Mouse (Mus musculus) MEL (cell line): ENCODE measurements around the gene Slc44a5. TPM values are rescaled to one million over a fixed set of nuclear protein-coding genes. Genes with fewer than 3 reads are reported as not detected.

Experiments used
- DNase-seq: peaks from one replicate; pipeline ENCODE4 v3.0.0; 2011; ENCODE audit warnings: low read depth, low spot score
- H3K27ac ChIP-seq: 2 replicates; pipeline ENCODE4 v1.5.1; 2012; ENCODE audit warnings: low read depth, mild to moderate bottlenecking, control low read depth, low read length, moderate library complexity; ENCODE audit not compliant: control insufficient read depth
- H3K27me3 ChIP-seq, 2 experiments: fragments of 150-350 bp in 1 of 2; sonication (generic) in 1 of 2; 2 replicates each; pipeline ENCODE4 v1.6.1; 2012; ENCODE audit warnings: low read length in 2 of 2, mild to moderate bottlenecking in 2 of 2, improper control_type of control experiment in 1 of 2, moderate library complexity in 1 of 2; ENCODE audit not compliant: insufficient read depth in 2 of 2, control insufficient read depth in 1 of 2
- H3K36me3 ChIP-seq, 2 experiments: 2 replicates each; pipeline ENCODE4 v1.6.1; 2012 to 2014; ENCODE audit warnings: low read length in 2 of 2, improper control_type of control experiment in 1 of 2, inconsistent platforms in 1 of 2, mild to moderate bottlenecking in 1 of 2; ENCODE audit not compliant: insufficient read depth in 2 of 2, control insufficient read depth in 1 of 2
- H3K4me1 ChIP-seq, 2 experiments: fragments of 150-350 bp in 1 of 2; sonication (generic) in 1 of 2; 2 replicates each; pipeline ENCODE4 v1.6.1; 2012; ENCODE audit warnings: low read length in 2 of 2, improper control_type of control experiment in 1 of 2, mild to moderate bottlenecking in 1 of 2; ENCODE audit not compliant: insufficient read depth in 2 of 2, control insufficient read depth in 1 of 2
- H3K4me3 ChIP-seq, 2 experiments: fragments of 150-350 bp in 1 of 2; sonication (generic) in 1 of 2; 2 replicates each; pipeline ENCODE4 v1.5.1; 2012; ENCODE audit warnings: low read depth in 2 of 2, low read length in 2 of 2, mild to moderate bottlenecking in 2 of 2, moderate library complexity in 2 of 2, control low read depth in 1 of 2, improper control_type of control experiment in 1 of 2; ENCODE audit not compliant: control insufficient read depth in 1 of 2, insufficient read depth in 1 of 2
- H3K79me2 ChIP-seq: 2 replicates; pipeline ENCODE4 v1.6.1; 2012; ENCODE audit warnings: mild to moderate bottlenecking, low read length, moderate library complexity; ENCODE audit not compliant: control insufficient read depth, poor library complexity, insufficient read depth
- H3K9ac ChIP-seq: 2 replicates; pipeline ENCODE4 v1.6.1; 2012; ENCODE audit warnings: low read depth, mild to moderate bottlenecking, control low read depth, low read length, moderate library complexity; ENCODE audit not compliant: control insufficient read depth, poor library complexity, severe bottlenecking
- H3K9me3 ChIP-seq: fragments of 150-350 bp; sonication (generic); replicated peaks from 2 replicates; pipeline ENCODE4 v1.6.1; 2012; ENCODE audit warnings: mild to moderate bottlenecking, low read length, improper control_type of control experiment, moderate library complexity; ENCODE audit not compliant: insufficient read depth
- CHD2 ChIP-seq: IDR thresholded peaks from 2 replicates; pipeline ENCODE4 v1.6.1; 2011; ENCODE audit warnings: low read length, improper control_type of control experiment
- ELF1 ChIP-seq: IDR thresholded peaks from 2 replicates; pipeline ENCODE4 v1.6.1; 2014; ENCODE audit warnings: low read depth, mild to moderate bottlenecking, inconsistent platforms, low read length, improper control_type of control experiment, moderate library complexity
- EP300 ChIP-seq, 2 experiments: IDR thresholded peaks; 2 replicates each; pipeline ENCODE4 v1.6.1; 2011; ENCODE audit warnings: improper control_type of control experiment in 2 of 2, low read length in 2 of 2, low read depth in 1 of 2, mild to moderate bottlenecking in 1 of 2
- ETS1 ChIP-seq: IDR thresholded peaks from 2 replicates; pipeline ENCODE4 v1.6.1; 2012; ENCODE audit warnings: low read depth, mild to moderate bottlenecking, inconsistent platforms, low read length, improper control_type of control experiment, moderate library complexity
- GABPA ChIP-seq: IDR thresholded peaks from 2 replicates; pipeline ENCODE4 v1.6.1; 2012; ENCODE audit warnings: low read depth, mild to moderate bottlenecking, inconsistent platforms, low read length, improper control_type of control experiment, moderate library complexity
- HCFC1 ChIP-seq: IDR thresholded peaks from 2 replicates; pipeline ENCODE4 v1.6.1; 2012; ENCODE audit warnings: low read depth, mild to moderate bottlenecking, inconsistent platforms, low read length, improper control_type of control experiment, moderate library complexity
- JUND ChIP-seq: IDR thresholded peaks from 2 replicates; pipeline ENCODE4 v1.6.1; 2011; ENCODE audit warnings: low read depth, mild to moderate bottlenecking, improper control_type of control experiment, low read length
- MAFK ChIP-seq: IDR thresholded peaks from 2 replicates; pipeline ENCODE4 v1.6.1; 2011; ENCODE audit warnings: low read depth, mild to moderate bottlenecking, low read length, improper control_type of control experiment, borderline replicate concordance
- MAX ChIP-seq: IDR thresholded peaks from 2 replicates; pipeline ENCODE4 v1.6.1; 2011; ENCODE audit warnings: low read length, improper control_type of control experiment
- MXI1 ChIP-seq: IDR thresholded peaks from 2 replicates; pipeline ENCODE4 v1.6.1; 2011; ENCODE audit warnings: mild to moderate bottlenecking, low read depth, low read length, improper control_type of control experiment
- MYB ChIP-seq: IDR thresholded peaks from 2 replicates; pipeline ENCODE4 v1.6.1; 2011; ENCODE audit warnings: mild to moderate bottlenecking, low read depth, low read length, improper control_type of control experiment
- NELFE ChIP-seq: IDR thresholded peaks from 2 replicates; pipeline ENCODE4 v1.6.1; 2011; ENCODE audit warnings: low read depth, low read length, improper control_type of control experiment
- NRF1 ChIP-seq: IDR thresholded peaks from 2 replicates; pipeline ENCODE4 v1.6.1; 2014; ENCODE audit warnings: low read depth, mild to moderate bottlenecking, inconsistent platforms, low read length, improper control_type of control experiment, moderate library complexity; ENCODE audit not compliant: poor library complexity, insufficient read depth, severe bottlenecking
- POLR2AphosphoS2 ChIP-seq: IDR thresholded peaks from 2 replicates; pipeline ENCODE4 v1.6.1; 2011; ENCODE audit warnings: low read length, improper control_type of control experiment
- POLR2AphosphoS5 ChIP-seq: IDR thresholded peaks from 2 replicates; pipeline ENCODE4 v1.6.1; 2012; ENCODE audit warnings: low read depth, borderline replicate concordance, mild to moderate bottlenecking, inconsistent platforms, low read length, moderate library complexity, mixed read lengths
- RAD21 ChIP-seq: IDR thresholded peaks from 2 replicates; pipeline ENCODE4 v1.6.1; 2011; ENCODE audit warnings: mild to moderate bottlenecking, low read depth, low read length, improper control_type of control experiment
- RCOR1 ChIP-seq: IDR thresholded peaks from 2 replicates; pipeline ENCODE4 v1.6.1; 2012; ENCODE audit warnings: low read depth, mild to moderate bottlenecking, inconsistent platforms, low read length, improper control_type of control experiment
- SIN3A ChIP-seq: IDR thresholded peaks from 2 replicates; pipeline ENCODE4 v1.6.1; 2012; ENCODE audit warnings: low read length, improper control_type of control experiment, inconsistent platforms
- SMC3 ChIP-seq: IDR thresholded peaks from 2 replicates; pipeline ENCODE4 v1.6.1; 2011; ENCODE audit warnings: low read depth, low read length, improper control_type of control experiment
- TAL1 ChIP-seq: IDR thresholded peaks from 2 replicates; pipeline ENCODE4 v1.6.1; 2012; ENCODE audit warnings: mild to moderate bottlenecking, inconsistent platforms, low read length, moderate library complexity, mixed read lengths
- TBP ChIP-seq: IDR thresholded peaks from 2 replicates; pipeline ENCODE4 v1.8.0; 2011; ENCODE audit warnings: low read depth, low read length, improper control_type of control experiment
- TCF12 ChIP-seq: IDR thresholded peaks from 2 replicates; pipeline ENCODE4 v1.6.1; 2014; ENCODE audit warnings: low read depth, mild to moderate bottlenecking, inconsistent platforms, low read length, improper control_type of control experiment, moderate library complexity
- UBTF ChIP-seq: IDR thresholded peaks from 2 replicates; pipeline ENCODE4 v1.6.1; 2012; ENCODE audit warnings: low read depth, mild to moderate bottlenecking, inconsistent platforms, low read length, improper control_type of control experiment, moderate library complexity, borderline replicate concordance; ENCODE audit not compliant: insufficient read depth
- USF1 ChIP-seq: IDR thresholded peaks from 2 replicates; pipeline ENCODE4 v1.6.1; 2014; ENCODE audit warnings: low read depth, mild to moderate bottlenecking, inconsistent platforms, low read length, improper control_type of control experiment, moderate library complexity
- USF2 ChIP-seq, 2 experiments: IDR thresholded peaks; 2 replicates each; pipeline ENCODE4 v1.6.1; 2011 to 2012; ENCODE audit warnings: improper control_type of control experiment in 2 of 2, low read length in 2 of 2, borderline replicate concordance in 1 of 2, inconsistent platforms in 1 of 2, low read depth in 1 of 2, mild to moderate bottlenecking in 1 of 2; ENCODE audit not compliant: insufficient read depth in 1 of 2
- ZKSCAN1 ChIP-seq: IDR thresholded peaks from 2 replicates; pipeline ENCODE4 v1.6.1; 2012; ENCODE audit warnings: low read depth, mild to moderate bottlenecking, inconsistent platforms, low read length, improper control_type of control experiment, moderate library complexity
- ZMIZ1 ChIP-seq: IDR thresholded peaks from 2 replicates; pipeline ENCODE4 v1.6.1; 2012; ENCODE audit warnings: low read depth, mild to moderate bottlenecking, inconsistent platforms, low read length, improper control_type of control experiment, moderate library complexity
- polyA plus RNA-seq, 2 experiments: library from polyadenylated mRNA; stranded (reverse) in 1 of 2; unstranded in 1 of 2; fragments of >175 nt in 1 of 2; fragments of >200 nt in 1 of 2; gene quantifications; 2 replicates each; pipeline versions ENCODE4 v1.2.1 to v1.2.4; 2012; ENCODE audit warnings: low replicate concordance in 2 of 2, low read depth in 1 of 2; ENCODE audit not compliant: insufficient read length in 2 of 2, insufficient read depth in 1 of 2, missing spikeins in 1 of 2
- total RNA-seq: library from RNA; depleted of rRNA; stranded (reverse); fragments of 300-350 nt; gene quantifications from 2 replicates; pipeline ENCODE4 v1.2.3, GENCODE M21; 2012

Slc44a5 gene
- total and polyA plus RNA-seq, 3 experiments: not detected

- TF ChIP-seq ZKSCAN1 (no peak), UBTF (no peak), GABPA (no peak)
These were observed 296.6 kb downstream of the Slc44a5 start (continued) for GRCm38 (mm10) chr3:154269757-154270366.

- Histone ChIP-seq H3K27ac (no peak overlapping the region), H3K9ac (no peak overlapping the region), H3K4me1 (no peaks in the 10 kb centered on the region), H3K4me3 (no peak overlapping the region), H3K36me3 (no peaks in the 10 kb centered on the region), H3K79me2 (no peaks in the 10 kb centered on the region), H3K9me3 (no peaks in the 10 kb centered on the region), H3K27me3 (no peaks in the 10 kb centered on the region)
- TF ChIP-seq MAX (no peak), POLR2AphosphoS2 (no peak), TCF12 (no peak), NRF1 (no peak), EP300 (IDR thresholded peaks at IDR 0.05; ENCODE audit: low read depth in 1 of 2, low read length in 2 of 2) (no peak), NELFE (no peak), RCOR1 (no peak), CHD2 (no peak), MYB (no peak), TAL1 (no peak), ETS1 (no peak), TBP (no peak), POLR2AphosphoS5 (no peak), JUND (no peak), ELF1 (no peak)
- no peak for DNase-seq
These were observed 301.4 kb downstream of the Slc44a5 start for GRCm38 (mm10) chr3:154274681-154275080.

- no peak overlapping the region for H3K9ac ChIP-seq
- H3K27me3 ChIP-seq: no peaks in the 10 kb centered on the region
- H3K36me3 ChIP-seq: no peaks in the 10 kb centered on the region
- no peaks in the 10 kb centered on the region for H3K79me2 ChIP-seq
- DNase-seq: no peak
- H3K4me1 ChIP-seq: no peaks in the 10 kb centered on the region
- H3K4me3 ChIP-seq: no peak overlapping the region
- TF ChIP-seq MAFK (no peak), HCFC1 (no peak), NRF1 (no peak), MXI1 (no peak), POLR2AphosphoS2 (no peak), SIN3A (no peak), TBP (no peak), USF1 (no peak), USF2 (IDR thresholded peaks at IDR 0.05; ENCODE audit: borderline replicate concordance in 1 of 2, insufficient read depth in 1 of 2, low read depth in 1 of 2, low read length in 2 of 2) (no peak), SMC3 (no peak), RAD21 (no peak), ZMIZ1 (no peak)
- no peak overlapping the region for H3K27ac ChIP-seq
- no peaks in the 10 kb centered on the region for H3K9me3 ChIP-seq
These were observed 311.0 kb downstream of the Slc44a5 start for GRCm38 (mm10) chr3:154284260-154284659.
